Mouse (Mus musculus) adrenal gland, adult (tissue): ENCODE measurements at regions not wholly inside any gene's neighbourhood (a gene's known extent, or its start where the extent isn't known, plus 50 kb on each side); places are given as distances from the start of the nearest gene placed in this dataset.

Source experiments
- DNase-seq, 2 experiments: peaks; one replicate each; pipeline ENCODE4 v3.0.0; 2022 to 2023; ENCODE audit warnings: low spot score in 1 of 2; ENCODE audit not compliant: inconsistent age in 2 of 2

GRCm38 (mm10) chr2:131436149-131436548 is 55.1 kb upstream of the Smox start:
- DNase-seq = no peak

DNA sequence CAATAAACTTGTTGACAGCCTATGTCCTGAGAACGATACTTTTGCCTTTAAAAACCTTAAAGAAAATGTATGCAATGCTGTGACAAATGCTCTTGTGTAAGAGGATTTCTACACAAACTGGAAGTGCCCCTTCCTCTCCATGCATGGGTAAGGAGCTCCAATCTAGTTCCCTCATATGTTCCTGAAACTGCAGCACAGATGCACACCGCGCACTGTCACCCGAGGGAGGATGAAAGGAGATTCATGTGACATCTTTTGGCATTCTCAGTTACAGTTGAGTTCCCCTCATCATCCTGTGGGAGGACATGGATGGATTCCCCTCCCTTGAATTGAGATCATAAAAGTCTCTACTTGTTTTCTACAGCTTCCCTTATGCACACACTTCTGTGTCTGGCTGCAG is 60.8 kb upstream of the Smox start:
- no peak for DNase-seq

GRCm38 (mm10) chr2:131428089-131428488 is 63.2 kb upstream of the Smox start:
- DNase-seq = no peak

DNA sequence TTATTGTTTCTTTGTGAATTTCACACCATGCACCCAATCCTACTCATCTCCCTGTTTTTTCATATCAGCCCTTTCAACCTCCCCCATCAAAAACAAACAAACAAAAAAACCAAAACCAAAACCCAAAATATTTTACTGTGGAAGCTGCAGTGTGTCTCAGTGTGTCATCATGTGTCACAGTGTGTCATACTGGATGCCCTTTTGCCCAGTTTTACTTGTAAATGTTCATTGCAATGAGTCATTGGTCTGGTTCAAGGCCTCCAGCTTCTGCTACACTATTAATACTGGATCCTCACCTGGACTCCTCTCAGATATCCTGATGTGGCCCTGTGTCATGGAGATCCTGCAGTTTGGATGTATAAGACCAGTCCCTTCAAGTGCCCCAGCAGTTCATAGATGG is 64.4 kb upstream of the Smox start:
- peak; percentile 61 to 82 for DNase-seq

GRCm38 (mm10) chr2:131423616-131424320 is 67.5 kb upstream of the Smox start:
- peak in 1 of 2 experiments; percentile 61 for DNase-seq

- DNase-seq = peak; percentile 66 to 92
Measured at GRCm38 (mm10) chr2:131422907-131423445, 68.3 kb upstream of the Smox start.

DNA sequence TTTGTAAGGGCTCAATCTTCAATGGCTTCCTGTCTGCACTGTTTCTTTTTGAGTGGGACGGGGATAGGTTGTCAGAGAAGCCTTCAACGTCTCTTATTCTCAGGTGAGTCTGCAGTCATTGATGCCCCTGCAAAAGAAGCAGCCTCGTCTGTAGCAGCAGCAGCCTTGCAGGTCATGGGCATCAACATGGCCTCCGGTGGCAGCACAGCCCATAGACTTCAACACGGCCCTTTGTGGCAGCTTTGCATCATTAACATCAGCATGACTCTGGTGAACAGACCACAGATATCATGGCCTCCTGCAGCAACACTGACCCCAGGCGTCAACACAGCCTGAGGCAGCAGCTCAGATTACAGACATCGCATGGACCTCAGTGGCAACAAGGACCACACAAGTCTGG is 65.4 kb upstream of the Rnf24 start:
- no peak for DNase-seq

- no peak for DNase-seq
Measured at GRCm38 (mm10) chr2:131417472-131417871, 64.8 kb upstream of the Rnf24 start.

DNA sequence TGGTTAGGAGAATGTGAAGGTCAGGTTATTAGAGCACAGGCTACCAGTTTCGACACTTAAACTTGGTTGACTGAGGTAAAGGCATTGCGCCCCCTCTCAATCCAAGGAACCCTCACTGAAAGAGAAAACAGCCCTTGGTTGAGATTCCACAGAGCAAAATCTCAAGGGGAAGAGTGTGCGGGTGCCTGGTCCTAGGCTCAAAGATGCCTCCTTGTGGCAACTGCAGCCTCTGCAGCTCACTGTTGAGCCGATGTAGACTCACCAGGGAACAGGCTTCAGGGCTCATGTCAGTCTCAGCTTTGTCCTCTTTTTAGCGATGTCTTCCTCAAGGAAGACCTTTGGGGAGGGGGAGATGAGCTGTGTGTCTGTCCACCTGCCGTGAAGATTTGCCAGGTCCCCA is 63.8 kb upstream of the Rnf24 start:
- DNase-seq = peak; percentile 55 to 84

GRCm38 (mm10) chr2:131410906-131411520 is 58.3 kb upstream of the Rnf24 start:
- DNase-seq = no peak

DNA sequence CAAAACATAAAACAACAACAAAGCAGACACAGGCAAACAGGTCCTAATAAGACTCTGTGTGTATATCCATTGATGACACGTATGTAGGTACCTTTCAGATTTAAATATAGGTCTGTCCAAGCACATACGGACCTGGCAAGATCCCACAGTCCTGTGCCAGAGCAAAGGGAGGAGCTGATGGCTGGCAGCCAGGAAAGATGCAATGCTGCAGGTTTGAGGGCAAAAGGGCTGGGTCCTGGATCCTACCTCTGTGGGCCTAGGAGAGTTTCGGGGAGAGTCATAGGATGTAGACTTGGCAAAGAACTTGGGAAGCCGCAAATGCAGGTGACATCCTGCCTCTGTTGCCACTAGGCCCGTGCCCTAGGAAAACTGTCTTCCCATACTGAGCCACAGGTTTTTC is 54.6 kb upstream of the Rnf24 start:
- DNase-seq = no peak

GRCm38 (mm10) chr2:131404218-131404555 is 51.5 kb upstream of the Rnf24 start:
- peak in 1 of 2 experiments; percentile 56 for DNase-seq

DNA sequence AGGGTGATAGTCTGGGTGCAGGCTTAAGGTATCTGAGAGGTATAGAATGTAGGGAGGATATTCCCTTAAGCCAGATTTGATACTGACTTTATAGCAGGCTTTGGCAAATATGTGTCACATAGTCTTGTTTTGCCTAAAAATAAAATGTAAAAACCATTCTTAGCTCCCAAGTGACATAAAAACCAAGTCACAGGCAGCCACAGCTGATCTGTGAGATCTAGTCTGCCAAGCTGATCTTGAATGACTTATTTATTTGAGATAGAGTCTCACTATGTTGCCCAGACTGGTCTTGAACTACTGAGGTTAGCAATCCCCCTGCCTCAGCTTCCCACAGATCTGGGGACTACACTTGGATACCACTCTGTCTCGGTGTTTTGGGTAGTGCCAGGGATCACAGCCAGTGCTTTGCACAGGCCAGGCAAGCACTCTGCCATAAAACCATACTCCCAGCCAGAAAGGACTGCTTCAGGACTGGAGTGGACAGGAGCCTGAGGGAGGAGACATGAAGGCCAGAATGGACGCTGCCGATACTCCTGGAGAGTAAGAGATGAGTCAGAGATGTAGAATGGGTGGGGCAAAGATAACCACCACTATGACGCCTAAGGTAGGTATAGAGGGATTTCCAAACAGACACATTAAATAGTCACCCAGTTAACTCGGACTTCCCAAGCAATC is 51.0 kb upstream of the Rnf24 start:
- DNase-seq = no peak
